Mouse (Mus musculus) ZHBTc4 (cell line): Measurements from ENCODE around the gene Etfbkmt.

ENCODE experiments used
- DNase-seq: peaks from one replicate; pipeline ENCODE4 v3.0.0-alpha.2; 2011; ENCODE audit warnings: low read depth, low spot score

Etfbkmt gene

GRCm38 (mm10) chr6:149179064-149179463 lies 39.4 kb downstream of the Etfbkmt start:
- DNase-seq: no peak

DNA sequence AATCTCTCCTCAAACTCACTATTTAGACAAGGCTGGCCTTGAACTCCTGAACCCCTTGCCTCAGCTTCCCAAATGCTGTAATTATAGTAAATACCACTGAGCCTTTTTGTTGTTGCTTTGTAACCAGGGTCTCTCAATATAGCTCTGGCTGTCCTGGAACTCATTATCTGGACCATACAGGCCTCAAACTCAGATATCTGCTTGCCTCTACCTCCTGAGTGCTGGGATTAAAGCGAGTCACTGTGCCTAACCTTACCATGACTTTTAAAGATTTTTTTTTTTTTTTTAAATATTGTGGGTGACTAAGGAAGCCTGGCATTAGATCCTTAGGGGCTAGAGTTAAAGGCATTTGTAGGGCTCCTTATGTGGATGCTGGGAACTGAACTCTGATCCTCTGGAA lies 44.4 kb downstream of the Etfbkmt start:
- DNase-seq: no peak

DNA sequence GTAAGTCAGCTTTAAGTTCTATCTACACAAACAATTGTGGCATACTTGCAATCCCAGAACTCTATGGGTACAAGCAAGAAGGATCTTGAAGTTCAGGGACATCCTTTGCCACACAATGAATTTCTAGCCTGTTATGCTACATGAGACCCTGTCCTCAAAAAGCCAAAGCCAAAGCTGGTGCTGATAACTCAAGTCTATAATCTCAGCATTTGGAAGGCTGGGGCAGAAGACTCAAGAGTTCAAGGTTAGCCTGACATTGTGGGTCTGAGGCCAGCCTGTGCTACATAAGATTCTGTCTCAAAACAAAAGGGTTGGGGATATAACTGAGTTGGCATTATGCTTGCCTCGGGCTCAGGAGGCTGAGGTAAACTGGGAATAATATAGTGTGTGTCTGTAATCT lies 47.7 kb downstream of the Etfbkmt start:
- no peak for DNase-seq

DNA sequence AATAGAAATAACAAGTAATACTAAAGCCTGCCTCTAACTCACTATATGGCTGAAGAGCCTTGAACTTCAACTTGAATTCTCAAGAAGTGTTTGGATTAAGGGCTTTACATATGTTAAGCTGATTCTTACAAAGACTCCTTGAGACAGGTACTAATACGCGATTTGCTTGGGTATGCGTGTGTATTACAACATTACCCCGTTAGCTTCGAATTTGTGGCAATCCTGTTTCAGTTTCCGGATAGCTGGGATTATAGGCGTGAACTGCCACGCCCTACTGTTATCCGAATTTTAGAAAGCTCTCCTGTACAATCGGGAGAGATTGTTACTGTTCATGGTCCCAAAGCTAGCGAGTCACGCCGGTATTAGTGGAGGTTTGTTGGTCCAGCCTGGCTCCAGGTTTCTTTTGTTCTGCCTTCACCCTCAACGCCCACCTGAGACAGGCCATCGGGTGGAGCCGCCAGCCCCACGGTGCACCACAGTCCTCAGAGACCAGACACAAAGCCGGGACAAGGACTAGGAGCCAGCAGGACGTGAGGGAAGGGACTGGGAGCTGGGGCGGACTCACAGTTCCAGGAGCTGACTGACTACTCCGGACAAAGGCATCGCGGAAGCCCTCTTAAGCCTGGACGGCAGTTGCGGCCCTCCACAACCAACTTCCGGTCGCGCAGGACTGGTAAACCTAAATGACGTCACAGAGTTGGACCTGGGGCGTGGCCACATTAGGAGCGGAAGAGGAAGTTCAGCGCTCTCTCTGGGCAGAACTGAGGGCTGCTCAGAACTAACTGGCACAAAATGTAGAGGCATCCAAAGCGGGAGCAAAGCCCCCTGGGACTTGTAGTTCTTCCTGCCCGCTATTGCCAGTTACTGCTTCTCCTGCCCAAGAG lies 48.6 kb downstream of the Etfbkmt start, which contains the start of gene Amn1:
Gene Amn1, minus strand, starts transcription at position 672 of the 884 bp plus-strand sequence.
- peak; percentile 98 for DNase-seq

- no peak for DNase-seq
Observed at GRCm38 (mm10) chr6:149188925-149189257, 49.2 kb downstream of the Etfbkmt start.

DNA sequence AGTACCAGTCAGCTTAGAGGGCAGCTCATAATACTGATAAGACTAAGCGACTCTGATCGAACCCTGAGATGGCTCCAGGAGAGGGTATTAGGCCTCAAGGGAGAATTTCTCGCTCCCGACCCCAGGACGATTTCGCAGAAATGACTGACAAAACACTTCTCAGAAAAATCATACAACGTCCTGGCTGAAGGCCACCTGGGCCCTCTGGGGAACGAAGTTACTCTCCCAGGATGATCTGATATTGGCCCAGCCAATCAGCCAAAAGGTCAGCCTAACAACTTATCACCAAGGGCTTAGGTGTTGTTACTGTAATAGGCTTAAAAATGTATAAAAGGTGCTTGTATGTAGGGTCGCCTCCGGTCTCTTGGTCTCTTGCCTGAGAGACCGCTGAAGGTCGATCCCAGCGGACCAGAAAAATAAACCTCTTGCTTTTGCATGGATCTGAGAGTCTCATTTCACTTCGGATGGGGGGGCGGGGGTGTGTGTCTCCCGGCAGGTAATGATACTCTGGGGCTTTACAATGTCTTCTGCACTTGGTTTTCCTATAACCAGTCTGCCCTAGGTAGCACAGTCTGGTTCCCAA lies 49.8 kb downstream of the Etfbkmt start:
- DNase-seq: no peak

DNA sequence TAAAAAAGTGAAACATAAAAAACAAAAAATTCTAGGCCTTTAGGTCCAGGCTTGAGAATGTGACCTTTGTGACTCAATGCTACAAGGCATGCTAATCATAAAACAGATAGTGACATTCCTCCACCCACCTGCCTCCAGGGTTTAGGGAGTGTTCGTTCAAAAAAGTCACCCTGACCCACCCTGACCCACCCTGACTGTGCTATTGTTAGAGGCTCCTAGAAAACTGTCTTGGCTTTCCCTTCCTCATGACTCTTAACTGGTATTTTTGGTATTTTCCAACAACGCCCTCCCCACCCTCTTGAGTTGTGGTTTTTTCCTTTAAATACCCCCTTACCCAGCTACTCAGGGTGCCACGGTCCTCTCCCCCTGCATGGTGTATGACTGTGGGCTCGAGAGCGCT lies 52.3 kb downstream of the Etfbkmt start:
- peak; percentile 61 for DNase-seq

DNA sequence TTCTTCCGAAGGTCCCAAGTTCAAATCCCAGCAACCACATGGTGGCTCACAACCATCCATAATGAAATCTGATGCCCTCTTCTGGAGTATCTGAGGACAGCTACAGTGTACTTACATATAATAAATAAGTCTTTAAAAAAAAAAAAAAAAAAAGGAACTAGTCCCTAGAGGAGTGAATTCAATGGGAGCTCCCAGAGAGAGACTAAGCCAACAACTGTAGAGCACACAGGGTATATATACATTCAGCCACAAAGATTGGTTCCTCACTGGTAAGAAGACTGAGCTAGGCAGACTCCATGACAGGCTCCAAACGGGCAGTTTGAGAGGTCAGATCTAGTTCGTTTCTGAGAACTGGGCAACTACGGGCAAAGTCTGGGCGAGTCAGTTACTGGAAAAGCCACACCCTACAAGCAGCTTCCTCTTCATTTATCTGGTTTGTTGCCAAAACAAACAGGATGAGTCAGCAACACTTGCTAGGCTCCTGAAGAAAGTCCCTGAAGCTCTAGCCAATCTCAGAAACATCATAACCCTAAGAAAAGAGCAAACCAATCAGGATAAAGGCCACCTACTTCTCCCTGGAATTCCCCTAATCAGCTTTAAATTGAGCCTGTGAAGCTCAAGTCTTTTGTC lies 53.7 kb downstream of the Etfbkmt start:
- peak; percentile 44 for DNase-seq

GRCm38 (mm10) chr6:149197116-149197515 lies 57.5 kb downstream of the Etfbkmt start:
- DNase-seq: no peak

- no peak for DNase-seq
Observed at GRCm38 (mm10) chr6:149198572-149198971, 58.9 kb downstream of the Etfbkmt start.
